Mouse (Mus musculus): Measurements from ENCODE around the gene Cab39. TPM values are rescaled to one million over a fixed set of nuclear protein-coding genes. Genes with fewer than 3 reads are reported as not detected.
A peak's percentile ranks its signal among the peaks of the same experiment; 100 is the strongest.

Gene Cab39
- total and polyA plus RNA-seq, 3 experiments = 36.7 to 118 (median 113) TPM

- H3K9ac ChIP-seq (ENCODE audit: low read depth, low read length) = no peak overlapping the region
- no peak overlapping the region for H3K27ac ChIP-seq
- no peak for TF ChIP-seq POLR2A (IDR thresholded peaks at IDR 0.05; ENCODE audit: insufficient read depth, low read depth, low read length)
- intact Hi-C loops (cut with DNase I) = no loop called here
- H3K79me2 ChIP-seq (replicated peaks; ENCODE audit: control insufficient read depth, insufficient read depth, low read length) = no peaks in the 10 kb centered on the region
- no peaks in the 10 kb centered on the region for H3K27me3 ChIP-seq (ENCODE audit: control insufficient read depth, insufficient read depth, low read length)
- H3K36me3 ChIP-seq (ENCODE audit: control insufficient read depth, insufficient read depth, low read length) = no peaks in the 10 kb centered on the region
- 70% methylated on average over 11 of the region's 11 CpGs for WGBS
- no peak overlapping the region for H3K4me3 ChIP-seq
- DNase-seq = no peak
- H3K4me1 ChIP-seq (ENCODE audit: control insufficient read depth, insufficient read depth, low read length) = peaks cover 5% of the 10 kb centered on the region
Measured at GRCm38 (mm10) chr1:85751932-85752680, 41.1 kb upstream of the Cab39 start.

GRCm38 (mm10) chr1:85757531-85758230 lies 35.6 kb upstream of the Cab39 start:
- WGBS = 59% methylated on average over 6 of the region's 6 CpGs
- Histone ChIP-seq H3K79me2 (replicated peaks; ENCODE audit: control insufficient read depth, insufficient read depth, low read length) (no peaks in the 10 kb centered on the region), H3K4me3 (no peak overlapping the region), H3K4me1 (ENCODE audit: control insufficient read depth, insufficient read depth, low read length) (no peaks in the 10 kb centered on the region), H3K36me3 (ENCODE audit: control insufficient read depth, insufficient read depth, low read length) (no peaks in the 10 kb centered on the region), H3K9ac (ENCODE audit: low read depth, low read length) (no peak overlapping the region), H3K27ac (peak overlapping the region; percentile 70), H3K27me3 (ENCODE audit: control insufficient read depth, insufficient read depth, low read length) (no peaks in the 10 kb centered on the region)
- no peak for DNase-seq
- TF ChIP-seq POLR2A (IDR thresholded peaks at IDR 0.05; ENCODE audit: insufficient read depth, low read depth, low read length) = no peak
- no peak for TF ChIP-seq CTCF (IDR thresholded peaks at IDR 0.05)
- TF ChIP-seq EP300 (IDR thresholded peaks at IDR 0.05; ENCODE audit: insufficient read depth, low read depth, low read length) = no peak
- intact Hi-C loops (cut with DNase I) = no loop called here

- TF ChIP-seq CTCF (IDR thresholded peaks at IDR 0.05) = no peak
- TF ChIP-seq POLR2A (IDR thresholded peaks at IDR 0.05; ENCODE audit: insufficient read depth, low read depth, low read length) = 0 out of 2 replicates have a peak, but pooled peaks have one; percentile 12
- Histone ChIP-seq H3K27me3 (ENCODE audit: control insufficient read depth, insufficient read depth, low read length) (no peaks in the 10 kb centered on the region), H3K79me2 (replicated peaks; ENCODE audit: control insufficient read depth, insufficient read depth, low read length) (no peaks in the 10 kb centered on the region), H3K9ac (ENCODE audit: low read depth, low read length) (no peak overlapping the region), H3K4me3 (no peak overlapping the region), H3K4me1 (ENCODE audit: control insufficient read depth, insufficient read depth, low read length) (no peaks in the 10 kb centered on the region), H3K27ac (peak overlapping the region; percentile 70), H3K36me3 (ENCODE audit: control insufficient read depth, insufficient read depth, low read length) (no peaks in the 10 kb centered on the region)
- DNase-seq = peak in 1 of 2 experiments; percentile 32
- 23% methylated on average over 14 of the region's 14 CpGs for WGBS
- intact Hi-C loops (cut with DNase I) = no loop called here
Measured at GRCm38 (mm10) chr1:85758231-85758968, 34.8 kb upstream of the Cab39 start.

GRCm38 (mm10) chr1:85758969-85759293 lies 34.3 kb upstream of the Cab39 start:
- Histone ChIP-seq H3K4me1 (ENCODE audit: control insufficient read depth, insufficient read depth, low read length) (no peaks in the 10 kb centered on the region), H3K4me3 (no peak overlapping the region), H3K27ac (peak overlapping the region; percentile 70; the same call in 1 of the 2 replicates), H3K36me3 (ENCODE audit: control insufficient read depth, insufficient read depth, low read length) (no peaks in the 10 kb centered on the region), H3K27me3 (ENCODE audit: control insufficient read depth, insufficient read depth, low read length) (no peaks in the 10 kb centered on the region), H3K79me2 (replicated peaks; ENCODE audit: control insufficient read depth, insufficient read depth, low read length) (no peaks in the 10 kb centered on the region), H3K9ac (ENCODE audit: low read depth, low read length) (no peak overlapping the region)
- DNase-seq = no peak
- TF ChIP-seq POLR2A (IDR thresholded peaks at IDR 0.05; ENCODE audit: insufficient read depth, low read depth, low read length) (no peak), CTCF (IDR thresholded peaks at IDR 0.05) (no peak)
- whole genome bisulfite sequencing = 0% methylated on average over 1 of the region's 1 CpGs
- intact Hi-C loops (cut with DNase I) = no loop called here

GRCm38 (mm10) chr1:85761665-85762064 lies 31.6 kb upstream of the Cab39 start:
- Histone ChIP-seq H3K27me3 (ENCODE audit: control insufficient read depth, insufficient read depth, low read length) (no peaks in the 10 kb centered on the region), H3K27ac (no peak overlapping the region), H3K9ac (ENCODE audit: low read depth, low read length) (no peak overlapping the region), H3K36me3 (ENCODE audit: control insufficient read depth, insufficient read depth, low read length) (no peaks in the 10 kb centered on the region), H3K79me2 (replicated peaks; ENCODE audit: control insufficient read depth, insufficient read depth, low read length) (no peaks in the 10 kb centered on the region), H3K4me1 (ENCODE audit: control insufficient read depth, insufficient read depth, low read length) (no peaks in the 10 kb centered on the region), H3K4me3 (no peak overlapping the region)
- intact Hi-C loops (cut with DNase I) = no loop called here
- no peak for DNase-seq
- WGBS = 80% methylated on average over 4 of the region's 4 CpGs
- TF ChIP-seq POLR2A (IDR thresholded peaks at IDR 0.05; ENCODE audit: insufficient read depth, low read depth, low read length) = no peak
- TF ChIP-seq CTCF (IDR thresholded peaks at IDR 0.05) = no peak
- TF ChIP-seq EP300 (IDR thresholded peaks at IDR 0.05; ENCODE audit: insufficient read depth, low read depth, low read length) = no peak

GRCm38 (mm10) chr1:85763386-85763785 lies 29.9 kb upstream of the Cab39 start:
- Histone ChIP-seq H3K27ac (no peak overlapping the region), H3K9ac (ENCODE audit: low read depth, low read length) (no peak overlapping the region), H3K4me3 (no peak overlapping the region), H3K4me1 (ENCODE audit: control insufficient read depth, insufficient read depth, low read length) (no peaks in the 10 kb centered on the region), H3K36me3 (ENCODE audit: control insufficient read depth, insufficient read depth, low read length) (no peaks in the 10 kb centered on the region), H3K27me3 (ENCODE audit: control insufficient read depth, insufficient read depth, low read length) (no peaks in the 10 kb centered on the region), H3K79me2 (replicated peaks; ENCODE audit: control insufficient read depth, insufficient read depth, low read length) (no peaks in the 10 kb centered on the region)
- no peak for TF ChIP-seq CTCF (IDR thresholded peaks at IDR 0.05)
- no peak for TF ChIP-seq EP300 (IDR thresholded peaks at IDR 0.05; ENCODE audit: insufficient read depth, low read depth, low read length)
- TF ChIP-seq POLR2A (IDR thresholded peaks at IDR 0.05; ENCODE audit: insufficient read depth, low read depth, low read length) = no peak
- 78% methylated on average over 6 of the region's 6 CpGs for WGBS
- DNase-seq = no peak
- intact Hi-C loops (cut with DNase I) = no loop called here

Measured in heart, adult 2 months (tissue).